Mouse (Mus musculus) ES-Bruce4 (cell line): ENCODE measurements around the gene Tsks. TPM values are rescaled to one million over a fixed set of nuclear protein-coding genes. Genes with fewer than 3 reads are reported as not detected.

Experiments
- H3K27ac ChIP-seq: 2 replicates; pipeline ENCODE4 v1.5.1; 2012; ENCODE audit warnings: low read length, inconsistent platforms; ENCODE audit not compliant: insufficient read depth
- H3K27me3 ChIP-seq: 2 replicates; pipeline ENCODE4 v1.6.1; 2012; ENCODE audit warnings: mild to moderate bottlenecking, low read length, inconsistent platforms; ENCODE audit not compliant: control insufficient read depth, poor library complexity, insufficient read depth, severe bottlenecking
- H3K36me3 ChIP-seq: 2 replicates; pipeline ENCODE4 v1.6.1; 2012; ENCODE audit warnings: inconsistent platforms, mild to moderate bottlenecking, low read length, moderate library complexity; ENCODE audit not compliant: control insufficient read depth, poor library complexity, insufficient read depth, severe bottlenecking
- H3K4me1 ChIP-seq: one replicate; pipeline ENCODE4 v1.8.1; 2011; ENCODE audit warnings: low read length; ENCODE audit not compliant: control insufficient read depth, insufficient read depth
- H3K4me3 ChIP-seq: 2 replicates; pipeline ENCODE4 v1.5.1; 2011; ENCODE audit warnings: low read depth, mild to moderate bottlenecking, low read length
- H3K9ac ChIP-seq: 2 replicates; pipeline ENCODE4 v1.6.1; 2012; ENCODE audit warnings: low read depth, mild to moderate bottlenecking, inconsistent platforms; ENCODE audit not compliant: poor library complexity, severe bottlenecking
- H3K9me3 ChIP-seq: replicated peaks from 2 replicates; pipeline ENCODE4 v1.6.1; 2012; ENCODE audit warnings: mild to moderate bottlenecking, low read length, inconsistent platforms; ENCODE audit not compliant: control insufficient read depth, poor library complexity, insufficient read depth, severe bottlenecking
- CTCF ChIP-seq: IDR thresholded peaks from one replicate; pipeline ENCODE4 v1.8.1; 2011; ENCODE audit warnings: low read depth, low read length
- EP300 ChIP-seq: IDR thresholded peaks from 2 replicates; pipeline ENCODE4 v1.6.1; 2011; ENCODE audit warnings: low read depth, low read length; ENCODE audit not compliant: insufficient read depth
- POLR2A ChIP-seq: IDR thresholded peaks from one replicate; pipeline ENCODE4 v1.8.1; 2011; ENCODE audit warnings: low read length; ENCODE audit not compliant: insufficient read depth
- polyA plus RNA-seq: library from polyadenylated mRNA; stranded (reverse); fragments of >200 nt; gene quantifications from 2 replicates; pipeline ENCODE4 v1.2.4, GENCODE M21; 2011; ENCODE audit warnings: low read depth; ENCODE audit not compliant: missing spikeins, insufficient read depth, insufficient read length

Tsks gene
- polyA plus RNA-seq, 1 experiment = not detected

- peak within 1 kb of the TSS; percentile 99 for H3K9ac ChIP-seq
- TF ChIP-seq EP300 = 0 out of 2 replicates have a peak, but pooled peaks have one; percentile 5
- no peak for TF ChIP-seq CTCF
- TF ChIP-seq POLR2A = no peak
- no peaks in the 10 kb centered on the region for H3K9me3 ChIP-seq
- H3K27me3 ChIP-seq = no peaks in the 10 kb centered on the region
- H3K36me3 ChIP-seq = peaks cover 17% of the 10 kb centered on the region
- H3K27ac ChIP-seq = peak within 1 kb of the TSS; percentile 65
- H3K4me1 ChIP-seq = peaks cover 6% of the 10 kb centered on the region
- H3K4me3 ChIP-seq = peak within 1 kb of the TSS; percentile 95
Measured at GRCm38 (mm10) chr7:44986192-44986878, 43.3 kb downstream of the Tsks start, which contains the start of gene Prmt1. Gene Prmt1 (minus strand): TSS chr7:44986568.

GRCm38 (mm10) chr7:44986879-44987718 is 44.1 kb downstream of the Tsks start:
- H3K27ac ChIP-seq = peak overlapping the region; percentile 35
- TF ChIP-seq POLR2A = no peak
- no peak for TF ChIP-seq EP300
- no peak for TF ChIP-seq CTCF
- peaks cover 6% of the 10 kb centered on the region for H3K4me1 ChIP-seq
- peak overlapping the region; percentile 71 for H3K9ac ChIP-seq
- peaks cover 9% of the 10 kb centered on the region for H3K36me3 ChIP-seq
- no peaks in the 10 kb centered on the region for H3K27me3 ChIP-seq
- no peaks in the 10 kb centered on the region for H3K9me3 ChIP-seq
- peak overlapping the region; percentile 95 for H3K4me3 ChIP-seq

GRCm38 (mm10) chr7:44996672-44997071 is 53.7 kb downstream of the Tsks start:
- Histone ChIP-seq H3K27ac (0 out of 2 replicates have a peak overlapping the region, but pooled peaks have one; percentile 10), H3K9me3 (no peaks in the 10 kb centered on the region), H3K4me1 (no peaks in the 10 kb centered on the region), H3K27me3 (no peaks in the 10 kb centered on the region), H3K36me3 (peaks cover 10% of the 10 kb centered on the region), H3K9ac (peak overlapping the region; percentile 57), H3K4me3 (peak overlapping the region; percentile 82)
- no peak for TF ChIP-seq CTCF
- TF ChIP-seq POLR2A = no peak
- no peak for TF ChIP-seq EP300

GRCm38 (mm10) chr7:44997231-44997939 is 54.4 kb downstream of the Tsks start, which contains the start of gene Irf3:
Gene Irf3 (plus strand): TSS chr7:44997648.
- Histone ChIP-seq H3K36me3 (peaks cover 14% of the 10 kb centered on the region), H3K9ac (peak within 1 kb of the TSS; percentile 57), H3K9me3 (no peaks in the 10 kb centered on the region), H3K27ac (peak within 1 kb of the TSS; percentile 27; the same call in 1 of the 2 replicates), H3K4me1 (no peaks in the 10 kb centered on the region), H3K27me3 (no peaks in the 10 kb centered on the region), H3K4me3 (peak within 1 kb of the TSS; percentile 92)
- TF ChIP-seq CTCF = no peak
- TF ChIP-seq EP300 = no peak
- TF ChIP-seq POLR2A = peak; percentile 41

- Histone ChIP-seq H3K9ac (peak overlapping the region; percentile 57), H3K4me3 (peak overlapping the region; percentile 92), H3K9me3 (no peaks in the 10 kb centered on the region), H3K27ac (peak overlapping the region; percentile 27; the same call in 1 of the 2 replicates), H3K36me3 (peaks cover 16% of the 10 kb centered on the region), H3K27me3 (no peaks in the 10 kb centered on the region), H3K4me1 (no peaks in the 10 kb centered on the region)
- TF ChIP-seq POLR2A = no peak
Measured at GRCm38 (mm10) chr7:44997940-44998428, 55.0 kb downstream of the Tsks start.
